Mouse (Mus musculus) forebrain, embryonic 16.5 days (tissue): ENCODE data around the gene Timp4. TPM values are rescaled to one million over a fixed set of nuclear protein-coding genes. Genes with fewer than 3 reads are reported as not detected.

Experiments used
- ATAC-seq: fragments of 200-750 bp; cut with Nextera tagmentation; 2 replicates; pipeline ENCODE4 v1.8.0; 2017; ENCODE audit warnings: mild to moderate bottlenecking, moderate library complexity
- H3K27ac ChIP-seq: fragments of 300-500 bp; sonication (generic); 2 replicates; pipeline ENCODE4 v1.5.1; 2014; ENCODE audit warnings: low read length, control low read depth
- H3K27me3 ChIP-seq: fragments of 300-500 bp; sonication (generic); replicated peaks from 2 replicates; pipeline ENCODE4 v1.6.1; 2014; ENCODE audit warnings: low read length; ENCODE audit not compliant: control insufficient read depth, insufficient read depth
- H3K36me3 ChIP-seq: fragments of 300-500 bp; sonication (generic); 2 replicates; pipeline ENCODE4 v1.6.1; 2014; ENCODE audit not compliant: control insufficient read depth, insufficient read depth
- H3K4me1 ChIP-seq: fragments of 300-500 bp; sonication (generic); replicated peaks from 2 replicates; pipeline ENCODE4 v1.6.1; 2014; ENCODE audit warnings: low read length; ENCODE audit not compliant: control insufficient read depth, insufficient read depth
- H3K4me2 ChIP-seq: fragments of 300-500 bp; sonication (generic); 2 replicates; pipeline ENCODE4 v1.6.1; 2014; ENCODE audit warnings: mild to moderate bottlenecking, low read length, control low read depth
- H3K4me3 ChIP-seq: fragments of 300-500 bp; sonication (generic); replicated peaks from 2 replicates; pipeline ENCODE4 v1.5.1; 2014; ENCODE audit warnings: mild to moderate bottlenecking, low read length, control low read depth
- H3K9ac ChIP-seq: fragments of 300-500 bp; sonication (generic); replicated peaks from 2 replicates; pipeline ENCODE4 v1.6.1; 2014; ENCODE audit warnings: low read depth, low read length, control low read depth
- H3K9me3 ChIP-seq: fragments of 300-500 bp; sonication (generic); 2 replicates; pipeline ENCODE4 v1.6.1; 2016; ENCODE audit warnings: low read length; ENCODE audit not compliant: control insufficient read depth
- WGBS: fragments of 180-500 bp; shearing (Covaris S2); extraction: QIAGEN DNeasy Blood & Tissue Kit; methylation state at CpG from one replicate; pipeline ENCODE4 v1.1.7; 2014; 5-methylcytosine and 5-hydroxymethylcytosine counted together
- polyA plus RNA-seq: library from polyadenylated mRNA; unstranded; fragments of >200 nt; fragmentation: Nextera tagmentation; extraction: Ambion mirVana; gene quantifications from 2 replicates; pipeline ENCODE4 v1.2.1, GENCODE M21; 2015

Timp4 gene
- polyA plus RNA-seq, 1 experiment from 2014 or later, result 3.1 TPM

GRCm38 (mm10) chr6:115279639-115280038 lies 27.6 kb upstream of the Timp4 start:
- WGBS, result 79% methylated on average over 2 of the region's 2 CpGs
- Histone ChIP-seq H3K4me2 (no peak overlapping the region), H3K27me3 (no peaks in the 10 kb centered on the region; the same call in 1 of the 2 replicates), H3K36me3 (no peaks in the 10 kb centered on the region), H3K9me3 (no peaks in the 10 kb centered on the region), H3K9ac (no peak overlapping the region), H3K4me1 (no peaks in the 10 kb centered on the region), H3K4me3 (no peak overlapping the region), H3K27ac (no peak overlapping the region)
- ATAC-seq, result no peak

GRCm38 (mm10) chr6:115278086-115278485 lies 26.1 kb upstream of the Timp4 start:
- no peak overlapping the region for H3K9ac ChIP-seq
- no peaks in the 10 kb centered on the region for H3K36me3 ChIP-seq
- H3K4me3 ChIP-seq, result no peak overlapping the region
- H3K9me3 ChIP-seq, result no peaks in the 10 kb centered on the region
- no peak overlapping the region for H3K27ac ChIP-seq
- no peak for ATAC-seq
- H3K4me1 ChIP-seq, result no peaks in the 10 kb centered on the region
- 86% methylated on average over 8 of the region's 8 CpGs for WGBS
- H3K27me3 ChIP-seq, result no peaks in the 10 kb centered on the region; the same call in 1 of the 2 replicates
- no peak overlapping the region for H3K4me2 ChIP-seq

GRCm38 (mm10) chr6:115275116-115275815 lies 23.3 kb upstream of the Timp4 start:
- H3K27me3 ChIP-seq, result no peaks in the 10 kb centered on the region; the same call in 1 of the 2 replicates
- H3K27ac ChIP-seq, result no peak overlapping the region
- no peak overlapping the region for H3K4me2 ChIP-seq
- no peaks in the 10 kb centered on the region for H3K36me3 ChIP-seq
- H3K9me3 ChIP-seq, result no peaks in the 10 kb centered on the region
- H3K9ac ChIP-seq, result no peak overlapping the region
- 84% methylated on average over 10 of the region's 10 CpGs for WGBS
- no peak for ATAC-seq
- no peaks in the 10 kb centered on the region for H3K4me1 ChIP-seq
- no peak overlapping the region for H3K4me3 ChIP-seq

GRCm38 (mm10) chr6:115274705-115275104 lies 22.7 kb upstream of the Timp4 start:
- Histone ChIP-seq H3K9me3 (no peaks in the 10 kb centered on the region), H3K4me2 (no peak overlapping the region), H3K4me3 (no peak overlapping the region), H3K36me3 (no peaks in the 10 kb centered on the region), H3K9ac (no peak overlapping the region), H3K4me1 (no peaks in the 10 kb centered on the region), H3K27me3 (no peaks in the 10 kb centered on the region), H3K27ac (no peak overlapping the region)
- ATAC-seq, result no peak
- WGBS, result 53% methylated on average over 9 of the region's 9 CpGs

GRCm38 (mm10) chr6:115273346-115273745 lies 21.3 kb upstream of the Timp4 start:
- ATAC-seq, result no peak
- Histone ChIP-seq H3K4me2 (no peak overlapping the region), H3K9me3 (no peaks in the 10 kb centered on the region), H3K4me1 (no peaks in the 10 kb centered on the region), H3K9ac (no peak overlapping the region), H3K27ac (no peak overlapping the region), H3K4me3 (no peak overlapping the region), H3K36me3 (no peaks in the 10 kb centered on the region), H3K27me3 (no peaks in the 10 kb centered on the region)
- 85% methylated on average over 10 of the region's 10 CpGs for WGBS

- Histone ChIP-seq H3K9me3 (no peaks in the 10 kb centered on the region), H3K27me3 (no peaks in the 10 kb centered on the region), H3K9ac (no peak overlapping the region), H3K4me1 (no peaks in the 10 kb centered on the region), H3K4me3 (no peak overlapping the region), H3K27ac (no peak overlapping the region), H3K36me3 (no peaks in the 10 kb centered on the region), H3K4me2 (no peak overlapping the region)
- ATAC-seq, result no peak
- WGBS, result 9% methylated on average over 4 of the region's 4 CpGs
Observed at GRCm38 (mm10) chr6:115271866-115272271, 19.9 kb upstream of the Timp4 start.

- Histone ChIP-seq H3K4me1 (no peaks in the 10 kb centered on the region), H3K4me2 (no peak overlapping the region), H3K4me3 (no peak overlapping the region), H3K36me3 (no peaks in the 10 kb centered on the region), H3K27ac (no peak overlapping the region), H3K9ac (no peak overlapping the region), H3K27me3 (no peaks in the 10 kb centered on the region), H3K9me3 (no peaks in the 10 kb centered on the region)
- ATAC-seq, result no peak
- WGBS, result 73% methylated on average over 3 of the region's 3 CpGs
Observed at GRCm38 (mm10) chr6:115271326-115271725, 19.3 kb upstream of the Timp4 start.

- Histone ChIP-seq H3K27me3 (no peaks in the 10 kb centered on the region), H3K9ac (no peak overlapping the region), H3K36me3 (no peaks in the 10 kb centered on the region), H3K4me2 (no peak overlapping the region), H3K4me3 (no peak overlapping the region), H3K9me3 (no peaks in the 10 kb centered on the region), H3K27ac (no peak overlapping the region), H3K4me1 (no peaks in the 10 kb centered on the region)
- 70% methylated on average over 2 of the region's 2 CpGs for WGBS
- no peak for ATAC-seq
Observed at GRCm38 (mm10) chr6:115270085-115270484, 18.1 kb upstream of the Timp4 start.

- WGBS, result 82% methylated on average over 5 of the region's 5 CpGs
- Histone ChIP-seq H3K4me1 (no peaks in the 10 kb centered on the region), H3K4me3 (no peak overlapping the region), H3K27ac (no peak overlapping the region), H3K9ac (no peak overlapping the region), H3K36me3 (no peaks in the 10 kb centered on the region), H3K4me2 (no peak overlapping the region), H3K9me3 (no peaks in the 10 kb centered on the region), H3K27me3 (no peaks in the 10 kb centered on the region)
- no peak for ATAC-seq
Observed at GRCm38 (mm10) chr6:115269561-115269960, 17.6 kb upstream of the Timp4 start.
